Mouse (Mus musculus) embryonic facial prominence, embryonic 10.5 days (tissue): ENCODE measurements around the gene Uvssa. TPM values are rescaled to one million over a fixed set of nuclear protein-coding genes. Genes with fewer than 3 reads are reported as not detected.

Source experiments
- polyA plus RNA-seq: library from polyadenylated mRNA; unstranded; fragments of >200 nt; fragmentation: Nextera tagmentation; extraction: Ambion mirVana; gene quantifications from 2 replicates; pipeline ENCODE4 v1.2.1, GENCODE M21; 2016

Uvssa gene
- polyA plus RNA-seq, 1 experiment from 2014 or later, result 8.8 TPM

Other genes with a start within 250 kb of the Uvssa start
- gene Spon2, start 160.1 kb upstream of the Uvssa start, polyA plus RNA-seq, result 3.5 and 3.6 TPM in 2 replicates
- gene Ctbp1, start 103.6 kb upstream of the Uvssa start, polyA plus RNA-seq, result 419 and 420 TPM in 2 replicates
- 154 and 163 TPM in 2 replicates for gene Maea, start 43.0 kb upstream of the Uvssa start, polyA plus RNA-seq
- not detected in 2 replicates for gene Nkx1-1, start 55.4 kb downstream of the Uvssa start, polyA plus RNA-seq